Mouse (Mus musculus) left cerebral cortex, adult 2 months (tissue): ENCODE data around the gene Olig2. TPM values are rescaled to one million over a fixed set of nuclear protein-coding genes. Genes with fewer than 3 reads are reported as not detected.

Source experiments
- DNase-seq, 2 experiments: peaks; one replicate each; pipeline ENCODE4 v3.0.0; 2021 to 2022; ENCODE audit warnings: low spot score in 2 of 2, mixed read lengths in 1 of 2; ENCODE audit errors: extremely low spot score in 1 of 2
- H3K27ac ChIP-seq: fragments of 200-600 bp; 2 replicates; pipeline ENCODE4 v1.8.1; 2022
- H3K4me3 ChIP-seq: fragments of 200-600 bp; 2 replicates; pipeline ENCODE4 v1.8.1; 2022
- CTCF ChIP-seq: fragments of 200-600 bp; IDR thresholded peaks from 2 replicates; pipeline ENCODE4 v1.8.1; 2022; ENCODE audit warnings: antibody characterized with exemption, mild to moderate bottlenecking, moderate library complexity
- intact Hi-C: fragments of 180-260 bp; cut with DNase I; formaldehyde crosslinking; loops from one replicate; pipeline ENCODE4 v1.15.1; 2025
- long read RNA-seq, 2 experiments: library from polyadenylated mRNA; stranded (forward); transcript quantifications; one replicate each; pipeline ENCODE4 v2.0.0; 2021; ENCODE audit warnings: borderline mapping rate in 2 of 2
- total RNA-seq, 2 experiments: library from RNA; stranded (reverse); gene quantifications; 2 replicates each; pipeline ENCODE4 v1.2.3; 2021

Gene Olig2
- total RNA-seq, result 10 to 100 TPM; 21.8 to 22.3 TPM
- long read RNA-seq, experiment 1, transcript Olig2-201 (2 exons, 2,530 nt), result major isoform, 41 of 60 reads
- long read RNA-seq, experiment 1, partial matches to known transcripts, result 0 of 60 reads
- long read RNA-seq, experiment 1, other reads (novel, unspliced or antisense), result 19 of 60 reads
- long read RNA-seq, experiment 2, transcript Olig2-201 (2 exons, 2,530 nt), result major isoform, 33 of 42 reads
- long read RNA-seq, experiment 2, partial matches to known transcripts, result 0 of 42 reads
- long read RNA-seq, experiment 2, other reads (novel, unspliced or antisense), result 9 of 42 reads

DNA sequence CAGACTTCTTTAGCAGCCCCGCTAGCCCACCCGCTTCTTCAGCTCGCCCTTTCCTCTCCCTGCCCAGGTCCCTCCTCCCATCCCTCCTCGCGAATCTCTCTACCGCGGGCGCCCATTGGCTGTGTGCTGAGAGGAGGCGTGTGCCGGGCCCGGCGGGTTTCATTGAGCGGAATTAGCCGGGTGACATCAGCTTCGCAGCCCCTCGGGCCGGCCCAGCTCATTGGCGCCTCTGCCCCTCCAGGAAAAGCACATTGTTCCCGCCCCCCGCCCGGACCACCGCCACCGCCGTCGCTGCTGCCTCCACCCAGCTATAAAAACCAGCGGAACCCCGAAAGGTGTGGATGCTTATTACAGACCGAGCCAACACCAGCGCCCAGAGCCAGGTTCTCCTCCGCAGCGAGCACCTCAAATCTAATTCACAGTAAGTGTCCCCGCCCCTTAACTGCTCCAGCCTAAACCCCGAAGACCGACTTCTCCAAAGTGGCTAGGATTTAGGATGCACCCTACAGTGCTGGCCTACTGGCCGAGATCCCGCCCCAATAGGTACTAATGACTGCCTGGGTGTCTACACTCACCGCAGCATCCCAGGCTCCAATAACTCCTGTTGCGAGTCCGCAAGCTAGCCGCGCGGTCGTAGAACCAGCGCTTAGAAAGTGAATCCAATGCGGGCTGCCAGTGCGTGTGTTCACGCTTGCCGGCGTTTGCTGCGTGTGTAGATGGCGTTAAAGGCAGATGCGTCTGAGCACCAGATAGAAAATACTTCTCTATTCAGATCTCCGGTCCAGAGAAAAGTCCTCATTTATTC, at the start of gene Olig2:
TSS of gene Olig2 (plus strand) at position 225 of the 805 bp plus-strand sequence.
- DNase-seq, result peak; percentile 36 to 59
- H3K4me3 ChIP-seq, result peak within 1 kb of the TSS; percentile 35
- TF ChIP-seq CTCF, result no peak
- H3K27ac ChIP-seq, result peak within 1 kb of the TSS; percentile 61
- intact Hi-C loops, result loop anchor here (2.0 kb wide), 3 partner anchors 45 to 89 kb away; no protein-coding TSS in a partner anchor

DNA sequence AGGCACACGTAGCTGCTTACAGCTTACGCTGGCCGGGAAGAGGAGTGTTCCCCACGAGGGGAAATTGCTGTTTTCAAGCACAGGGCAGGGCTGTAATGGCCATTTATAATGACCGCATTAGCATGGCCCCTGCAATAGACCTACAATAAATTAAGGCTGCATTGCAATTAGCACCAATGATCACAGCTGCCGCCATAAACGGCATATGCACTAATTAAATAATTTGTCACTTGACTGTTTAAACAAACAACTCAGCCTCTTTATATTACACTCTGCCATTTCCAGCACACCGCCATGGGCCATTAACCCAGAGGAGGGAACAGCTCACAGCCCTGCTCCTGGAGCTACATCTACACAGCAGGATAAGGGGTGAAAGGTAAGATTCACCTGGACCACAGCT, 49.4 kb upstream of the Olig2 start:
- Histone ChIP-seq H3K4me3 (no peak overlapping the region), H3K27ac (no peak overlapping the region)
- TF ChIP-seq CTCF, result no peak
- no peak for DNase-seq
- intact Hi-C loops, result no loop called here

DNA sequence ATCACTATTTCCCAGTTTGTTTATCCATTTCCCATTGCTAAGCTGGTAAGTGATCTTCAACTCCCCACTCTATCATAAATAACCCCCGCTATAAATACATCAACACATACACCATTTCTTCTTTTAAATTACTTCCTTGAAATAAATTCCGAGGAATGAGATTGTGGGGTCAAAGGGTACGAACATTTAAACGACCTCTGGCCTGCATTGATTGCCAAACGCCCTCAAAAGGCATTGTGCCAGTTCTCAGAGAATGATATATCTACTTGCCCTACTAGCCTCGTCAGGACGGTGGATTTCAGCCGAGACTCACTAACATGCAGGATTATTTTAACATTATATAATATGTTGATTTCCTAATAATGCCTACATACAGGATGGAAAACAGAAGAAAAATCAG, 38.2 kb upstream of the Olig2 start:
- Histone ChIP-seq H3K4me3 (no peak overlapping the region), H3K27ac (no peak overlapping the region)
- intact Hi-C loops, result no loop called here
- TF ChIP-seq CTCF, result no peak
- no peak for DNase-seq

DNA sequence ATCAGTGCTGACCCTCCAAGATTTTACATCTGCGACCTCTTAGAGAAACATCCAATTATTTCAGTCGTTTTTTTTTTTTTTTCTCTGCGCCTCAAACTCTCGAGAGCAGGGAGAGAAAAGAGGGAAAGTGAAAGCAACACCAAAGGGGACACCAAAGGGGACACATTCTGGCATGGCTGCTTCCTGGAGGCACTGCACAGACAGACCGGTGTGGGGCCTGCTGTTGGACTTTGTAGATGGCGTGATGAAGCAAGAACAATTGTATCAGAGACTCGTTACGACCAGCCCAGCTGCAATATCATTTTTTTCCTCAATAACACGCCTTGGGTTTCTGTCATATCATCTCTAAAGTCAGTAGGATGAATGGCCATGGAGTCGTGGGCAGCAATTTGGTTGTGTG, 37.6 kb upstream of the Olig2 start:
- DNase-seq, result no peak
- TF ChIP-seq CTCF, result no peak
- no peak overlapping the region for H3K4me3 ChIP-seq
- intact Hi-C loops, result no loop called here
- no peak overlapping the region for H3K27ac ChIP-seq

DNA sequence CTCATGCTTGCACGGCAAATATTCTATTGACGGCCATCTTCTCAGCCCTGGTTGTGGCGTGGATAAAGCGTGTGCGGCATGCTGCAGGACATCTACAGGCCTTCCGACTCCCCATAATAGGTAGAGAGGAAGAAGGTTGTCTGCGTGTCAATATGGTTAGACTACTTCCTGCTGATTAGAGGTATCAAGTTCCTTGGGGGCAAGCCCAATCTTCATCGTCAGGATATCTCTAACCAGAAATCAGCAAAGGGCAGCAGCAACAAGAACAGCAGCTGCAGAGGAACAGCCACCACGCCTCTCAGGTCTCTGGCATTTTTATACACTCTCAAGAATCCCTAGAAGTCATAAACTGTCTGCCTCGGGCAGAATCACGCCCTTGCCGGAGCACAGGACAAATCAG, 37.0 kb upstream of the Olig2 start:
- intact Hi-C loops, result no loop called here
- TF ChIP-seq CTCF, result no peak
- DNase-seq, result no peak
- Histone ChIP-seq H3K4me3 (no peak overlapping the region), H3K27ac (no peak overlapping the region)

DNA sequence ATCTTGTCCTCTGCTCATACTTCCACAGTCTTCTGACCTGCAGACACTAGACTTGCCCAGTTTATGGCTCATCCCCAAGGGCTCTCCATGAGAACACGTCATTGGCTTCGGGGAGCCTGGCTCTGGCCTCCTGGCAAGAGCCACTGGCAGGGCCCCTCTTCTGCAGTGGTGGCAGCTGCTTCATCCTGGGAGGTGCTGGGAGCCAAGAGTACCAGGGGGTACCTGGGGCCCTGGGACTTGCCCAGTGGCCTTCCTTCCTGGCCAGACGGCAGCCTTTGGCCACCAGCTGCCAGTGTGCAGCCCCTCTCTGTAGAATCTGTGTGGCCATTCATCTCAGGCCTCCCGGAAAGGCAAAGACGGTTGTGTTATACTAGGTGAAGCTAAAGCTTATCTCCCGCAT, 34.0 kb upstream of the Olig2 start:
- no peak overlapping the region for H3K4me3 ChIP-seq
- peak in 1 of 2 experiments; percentile 12 for DNase-seq
- no peak overlapping the region for H3K27ac ChIP-seq
- no peak for TF ChIP-seq CTCF
- intact Hi-C loops, result no loop called here

DNA sequence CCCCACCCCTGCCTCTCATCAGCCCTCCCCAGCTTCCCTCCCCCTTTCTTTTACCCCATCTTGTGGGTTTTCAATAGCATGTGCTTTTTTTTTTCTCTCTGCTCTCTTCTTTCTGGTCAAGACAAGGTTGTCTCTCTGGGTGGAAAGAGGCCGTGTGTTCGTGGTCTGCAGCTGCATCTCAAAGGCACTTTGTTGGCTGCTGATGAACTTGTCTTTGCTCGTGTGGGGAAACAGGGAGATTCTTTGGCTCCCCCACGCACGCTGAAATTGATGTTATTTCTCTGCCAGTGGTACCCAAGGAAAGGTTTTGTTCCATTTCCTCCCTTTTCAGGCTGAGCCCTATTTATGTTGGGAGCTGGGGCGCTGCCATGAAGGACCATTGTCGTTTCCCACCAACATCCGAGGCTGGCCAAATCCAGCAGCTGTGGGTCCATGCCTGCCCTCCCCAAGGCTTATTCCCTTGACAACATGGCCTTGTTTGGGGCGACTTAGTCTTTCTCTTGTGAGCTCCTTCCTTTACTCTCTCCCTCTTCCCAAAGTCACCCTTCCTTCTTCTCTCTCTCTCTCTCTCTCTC, 33.5 kb upstream of the Olig2 start:
- no peak for TF ChIP-seq CTCF
- intact Hi-C loops, result no loop called here
- no peak overlapping the region for H3K27ac ChIP-seq
- no peak overlapping the region for H3K4me3 ChIP-seq
- DNase-seq, result peak; percentile 17 to 50

DNA sequence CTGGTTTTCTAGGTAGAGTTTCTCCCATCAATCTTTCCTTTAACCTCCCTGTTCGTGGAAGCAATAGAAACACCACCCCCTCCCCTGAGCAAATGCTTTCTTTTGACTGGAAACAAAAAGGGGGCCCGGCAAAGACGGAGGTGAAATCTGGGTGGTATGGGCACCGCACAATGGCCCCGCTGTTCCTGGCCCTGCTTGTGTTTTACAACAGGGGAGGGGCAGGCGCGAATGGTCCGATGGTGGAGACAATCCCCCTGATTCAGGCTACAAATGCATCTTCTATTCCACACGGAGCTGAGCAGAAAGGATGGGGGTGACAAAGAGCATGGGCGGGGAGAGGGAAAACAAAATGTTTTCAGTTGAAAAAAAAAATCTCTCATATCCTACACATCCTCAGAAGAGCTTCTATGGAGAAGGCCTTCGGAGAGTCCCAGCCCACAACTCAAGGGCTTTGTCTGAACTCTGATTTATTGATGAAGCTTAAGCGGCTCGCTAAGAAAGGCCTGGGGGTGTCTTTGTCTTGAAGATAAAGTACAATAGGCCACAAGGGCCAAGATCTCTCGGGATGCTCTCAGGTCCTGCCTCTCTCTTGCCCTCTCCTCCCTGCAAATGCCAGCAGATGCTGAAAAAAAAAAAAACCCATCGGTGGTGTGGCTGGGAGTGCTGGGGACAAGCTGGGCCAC, 32.4 kb upstream of the Olig2 start:
- Histone ChIP-seq H3K4me3 (no peak overlapping the region), H3K27ac (no peak overlapping the region)
- intact Hi-C loops, result no loop called here
- TF ChIP-seq CTCF, result no peak
- no peak for DNase-seq

DNA sequence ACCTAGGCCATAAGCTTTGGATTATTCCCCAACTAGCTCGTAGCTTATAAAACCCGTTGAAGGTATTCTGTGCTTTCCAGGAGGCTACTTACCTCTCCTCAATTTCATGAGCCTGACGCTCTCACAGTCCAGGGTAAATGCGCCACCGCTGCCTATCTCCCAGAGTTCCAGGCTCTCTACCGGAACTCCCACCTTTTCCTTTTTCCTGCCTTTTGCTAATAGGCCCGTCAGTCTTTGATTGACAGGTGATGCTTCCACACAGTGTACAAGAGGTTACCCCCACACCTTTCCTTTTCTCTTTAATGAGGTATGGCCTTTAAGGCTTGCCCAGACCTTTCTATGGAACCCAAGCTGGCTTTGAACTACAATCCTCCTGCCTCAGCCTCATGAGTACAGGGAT, 25.4 kb upstream of the Olig2 start:
- no peak for TF ChIP-seq CTCF
- no peak overlapping the region for H3K27ac ChIP-seq
- no peak for DNase-seq
- H3K4me3 ChIP-seq, result no peak overlapping the region
- intact Hi-C loops, result no loop called here

DNA sequence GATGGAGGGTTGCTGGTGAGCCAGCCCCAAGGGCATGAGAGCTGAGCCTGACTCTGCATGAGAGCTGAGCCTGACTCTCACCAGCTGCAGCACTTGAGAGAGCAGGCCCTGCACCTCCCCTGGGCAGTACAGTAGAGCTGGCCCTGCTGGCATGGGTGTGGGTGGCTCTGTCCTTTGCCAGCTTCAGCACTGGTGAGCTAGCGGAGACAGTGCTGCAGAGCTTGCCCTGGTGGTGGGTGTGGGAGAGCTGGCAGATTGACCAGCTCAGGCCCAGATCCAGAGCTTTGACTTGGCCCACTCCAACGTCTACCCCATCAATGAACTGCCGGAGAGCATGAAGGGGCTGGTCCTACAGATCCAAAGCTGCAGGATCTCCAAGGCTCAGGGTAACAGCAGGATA, 22.3 kb upstream of the Olig2 start:
- Histone ChIP-seq H3K4me3 (no peak overlapping the region), H3K27ac (no peak overlapping the region)
- no peak for TF ChIP-seq CTCF
- intact Hi-C loops, result no loop called here
- DNase-seq, result no peak

DNA sequence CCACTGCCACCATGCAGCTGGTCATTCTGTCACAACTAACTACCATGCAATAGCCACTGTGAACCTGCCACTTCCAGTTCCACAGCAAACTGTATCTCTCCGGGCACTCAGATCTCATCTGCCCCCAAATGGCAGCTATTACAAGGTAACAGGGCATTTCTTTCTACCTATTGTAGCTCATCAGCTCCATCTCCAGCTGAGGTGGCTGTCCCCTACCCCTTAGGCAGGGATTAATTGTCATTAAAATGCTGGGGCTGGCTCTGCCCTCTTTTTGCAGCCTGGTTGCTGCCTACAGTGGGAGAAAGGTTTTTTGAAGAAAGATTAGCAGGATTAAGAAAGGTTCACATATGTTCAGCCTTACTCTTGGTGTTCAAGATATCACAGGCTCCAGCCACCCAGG, 18.9 kb upstream of the Olig2 start:
- no peak for DNase-seq
- TF ChIP-seq CTCF, result no peak
- no peak overlapping the region for H3K4me3 ChIP-seq
- intact Hi-C loops, result no loop called here
- no peak overlapping the region for H3K27ac ChIP-seq

DNA sequence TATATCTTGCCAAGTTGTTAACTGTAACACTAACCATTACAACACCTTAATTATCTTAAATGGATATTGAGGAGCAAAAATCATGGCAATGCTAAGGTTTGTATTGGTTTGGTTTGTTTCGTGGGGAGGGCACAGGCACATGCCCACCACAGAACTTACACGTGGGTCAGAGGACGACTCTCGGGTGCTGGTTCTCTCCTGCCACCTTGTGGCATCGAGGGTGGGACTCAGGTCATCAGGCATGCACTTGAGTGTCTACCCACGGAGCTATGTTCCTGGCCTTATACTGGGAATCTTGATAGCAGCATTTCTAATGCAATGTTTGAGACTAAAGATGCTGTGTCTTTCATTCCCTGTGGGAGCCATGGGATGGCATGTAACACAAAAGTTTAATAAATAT, 8.2 kb upstream of the Olig2 start:
- no peak overlapping the region for H3K4me3 ChIP-seq
- peak; percentile 16 for TF ChIP-seq CTCF
- DNase-seq, result no peak
- no peak overlapping the region for H3K27ac ChIP-seq
- intact Hi-C loops, result no loop called here
